Mouse (Mus musculus) ES-Bruce4 (cell line): Measurements from ENCODE around the gene Cst3. TPM values are rescaled to one million over a fixed set of nuclear protein-coding genes. Genes with fewer than 3 reads are reported as not detected.

Source experiments
- H3K27ac ChIP-seq: 2 replicates; pipeline ENCODE4 v1.5.1; 2012; ENCODE audit warnings: low read length, inconsistent platforms; ENCODE audit not compliant: insufficient read depth
- H3K27me3 ChIP-seq: 2 replicates; pipeline ENCODE4 v1.6.1; 2012; ENCODE audit warnings: mild to moderate bottlenecking, low read length, inconsistent platforms; ENCODE audit not compliant: control insufficient read depth, poor library complexity, insufficient read depth, severe bottlenecking
- H3K36me3 ChIP-seq: 2 replicates; pipeline ENCODE4 v1.6.1; 2012; ENCODE audit warnings: inconsistent platforms, mild to moderate bottlenecking, low read length, moderate library complexity; ENCODE audit not compliant: control insufficient read depth, poor library complexity, insufficient read depth, severe bottlenecking
- H3K4me1 ChIP-seq: one replicate; pipeline ENCODE4 v1.8.1; 2011; ENCODE audit warnings: low read length; ENCODE audit not compliant: control insufficient read depth, insufficient read depth
- H3K4me3 ChIP-seq: 2 replicates; pipeline ENCODE4 v1.5.1; 2011; ENCODE audit warnings: low read depth, mild to moderate bottlenecking, low read length
- H3K9ac ChIP-seq: 2 replicates; pipeline ENCODE4 v1.6.1; 2012; ENCODE audit warnings: low read depth, mild to moderate bottlenecking, inconsistent platforms; ENCODE audit not compliant: poor library complexity, severe bottlenecking
- H3K9me3 ChIP-seq: replicated peaks from 2 replicates; pipeline ENCODE4 v1.6.1; 2012; ENCODE audit warnings: mild to moderate bottlenecking, low read length, inconsistent platforms; ENCODE audit not compliant: control insufficient read depth, poor library complexity, insufficient read depth, severe bottlenecking
- CTCF ChIP-seq: IDR thresholded peaks from one replicate; pipeline ENCODE4 v1.8.1; 2011; ENCODE audit warnings: low read depth, low read length
- EP300 ChIP-seq: IDR thresholded peaks from 2 replicates; pipeline ENCODE4 v1.6.1; 2011; ENCODE audit warnings: low read depth, low read length; ENCODE audit not compliant: insufficient read depth
- POLR2A ChIP-seq: IDR thresholded peaks from one replicate; pipeline ENCODE4 v1.8.1; 2011; ENCODE audit warnings: low read length; ENCODE audit not compliant: insufficient read depth
- polyA plus RNA-seq: library from polyadenylated mRNA; stranded (reverse); fragments of >200 nt; gene quantifications from 2 replicates; pipeline ENCODE4 v1.2.4, GENCODE M21; 2011; ENCODE audit warnings: low read depth; ENCODE audit not compliant: missing spikeins, insufficient read depth, insufficient read length

Gene Cst3
- polyA plus RNA-seq, 1 experiment = 318 TPM

DNA sequence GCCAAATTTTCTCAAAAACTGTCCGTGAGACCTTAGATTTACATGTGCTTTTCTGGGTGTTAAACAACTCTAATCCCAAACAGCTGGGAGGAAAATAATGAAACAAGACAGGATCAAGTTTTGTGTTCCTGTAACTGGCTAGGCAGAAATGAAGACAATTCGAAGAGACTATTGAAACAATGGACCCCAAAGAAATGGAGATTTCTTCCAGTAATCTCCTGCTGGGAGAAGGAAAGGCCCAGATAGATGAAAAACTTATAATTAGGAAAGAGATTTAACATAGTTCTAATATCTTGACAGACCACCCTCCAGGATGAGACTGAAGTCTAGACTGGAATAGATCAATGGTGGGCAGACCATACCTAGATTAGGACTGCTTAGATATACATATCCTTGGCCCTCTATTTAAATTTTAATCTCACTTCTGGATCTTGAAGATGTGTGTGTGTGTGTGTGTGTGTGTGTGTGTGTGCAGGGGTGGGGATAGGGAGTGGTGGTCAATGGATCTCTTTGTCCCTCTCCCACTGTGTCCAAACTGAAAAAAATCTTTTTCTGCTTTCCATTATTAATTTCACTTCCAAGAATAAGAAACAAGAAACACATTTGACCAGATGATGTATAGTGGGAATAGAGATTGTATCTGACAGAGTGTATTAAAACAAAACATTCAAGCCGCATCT is 14.0 kb upstream of the Cst3 start:
- Histone ChIP-seq H3K9me3 (no peaks in the 10 kb centered on the region), H3K36me3 (no peaks in the 10 kb centered on the region), H3K27me3 (no peaks in the 10 kb centered on the region), H3K4me3 (no peak overlapping the region), H3K4me1 (no peaks in the 10 kb centered on the region), H3K27ac (no peak overlapping the region), H3K9ac (no peak overlapping the region)
- no peak for TF ChIP-seq CTCF
- no peak for TF ChIP-seq POLR2A
- no peak for TF ChIP-seq EP300

- H3K27me3 ChIP-seq = no peaks in the 10 kb centered on the region
- no peak overlapping the region for H3K9ac ChIP-seq
- no peak overlapping the region for H3K27ac ChIP-seq
- no peak overlapping the region for H3K4me3 ChIP-seq
- H3K4me1 ChIP-seq = no peaks in the 10 kb centered on the region
- H3K36me3 ChIP-seq = no peaks in the 10 kb centered on the region
- no peak for TF ChIP-seq CTCF
- TF ChIP-seq POLR2A = no peak
- no peak for TF ChIP-seq EP300
- no peaks in the 10 kb centered on the region for H3K9me3 ChIP-seq
These were observed 13.4 kb upstream of the Cst3 start for GRCm38 (mm10) chr2:148888872-148889271.

DNA sequence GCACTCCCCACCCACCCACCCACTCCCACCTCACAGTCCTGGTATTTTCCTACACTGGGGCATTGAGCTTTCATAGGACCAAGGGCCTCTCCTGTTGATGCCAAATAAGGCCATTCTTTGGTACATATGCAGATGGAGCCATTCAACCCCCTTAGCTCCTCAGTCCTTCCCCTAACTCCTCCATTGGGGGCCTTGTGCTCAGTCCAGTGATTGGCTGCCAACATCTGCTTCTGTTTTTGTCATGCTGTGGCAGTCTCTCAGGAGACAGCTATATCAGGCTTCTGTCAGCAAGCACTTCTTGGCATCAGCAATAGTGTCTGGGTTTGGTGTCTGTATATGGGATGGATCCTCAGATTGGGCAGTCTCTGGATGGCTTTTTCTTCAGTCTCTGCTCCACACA is 9.2 kb upstream of the Cst3 start:
- Histone ChIP-seq H3K9me3 (no peaks in the 10 kb centered on the region), H3K9ac (no peak overlapping the region), H3K27me3 (no peaks in the 10 kb centered on the region), H3K4me3 (no peak overlapping the region), H3K4me1 (no peaks in the 10 kb centered on the region), H3K36me3 (no peaks in the 10 kb centered on the region), H3K27ac (no peak overlapping the region)
- TF ChIP-seq CTCF (no peak), EP300 (no peak)

DNA sequence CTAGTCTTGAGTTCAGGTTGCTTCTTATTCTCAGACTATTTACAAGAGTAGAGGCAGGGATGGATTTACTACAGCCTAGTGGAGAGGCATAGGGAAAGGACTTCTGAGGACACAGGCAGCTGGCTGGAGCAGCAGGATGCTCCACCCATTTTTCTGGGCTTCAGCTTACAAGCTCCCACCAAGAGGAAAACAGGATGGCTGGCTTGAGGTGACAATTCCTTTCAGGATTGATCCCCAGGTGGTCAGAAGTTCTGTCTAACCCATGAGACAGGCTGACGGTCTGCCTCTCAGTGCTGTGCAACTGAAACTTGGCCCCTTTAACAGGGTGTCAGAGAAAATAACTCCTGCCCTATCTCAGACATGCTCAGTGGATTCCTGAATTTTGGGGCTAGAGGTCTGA is 3.7 kb upstream of the Cst3 start:
- TF ChIP-seq EP300 (no peak), CTCF (no peak), POLR2A (no peak)
- Histone ChIP-seq H3K27ac (peak overlapping the region; percentile 16), H3K36me3 (no peaks in the 10 kb centered on the region), H3K9ac (no peak overlapping the region), H3K4me3 (no peak overlapping the region), H3K27me3 (no peaks in the 10 kb centered on the region), H3K4me1 (peaks cover 2% of the 10 kb centered on the region), H3K9me3 (no peaks in the 10 kb centered on the region)

DNA sequence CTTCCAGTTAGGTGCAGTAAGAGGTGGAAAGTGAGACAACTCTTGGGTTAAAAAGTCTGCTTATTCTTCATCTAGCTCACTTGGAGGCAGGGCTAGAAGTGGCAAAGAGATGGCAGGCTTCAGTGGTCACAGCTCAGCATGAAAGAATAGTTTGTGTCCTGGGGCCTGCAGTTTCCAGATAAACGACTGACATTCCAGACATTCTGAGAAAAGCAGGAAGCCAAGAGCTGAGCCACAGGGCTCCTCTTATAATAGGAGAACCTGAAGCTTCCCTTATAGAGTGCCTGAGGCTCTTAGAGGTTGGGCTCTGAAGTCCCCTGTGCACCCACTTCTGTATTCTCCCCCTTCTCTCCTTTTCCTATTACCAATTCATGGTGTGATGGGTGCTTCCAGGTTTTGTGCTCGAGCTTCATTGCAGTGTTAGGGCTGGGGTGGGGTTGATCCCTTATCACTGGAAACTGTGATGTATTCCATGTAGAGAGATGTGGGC is 3.2 kb upstream of the Cst3 start:
- no peaks in the 10 kb centered on the region for H3K27me3 ChIP-seq
- no peaks in the 10 kb centered on the region for H3K36me3 ChIP-seq
- no peak overlapping the region for H3K9ac ChIP-seq
- no peaks in the 10 kb centered on the region for H3K9me3 ChIP-seq
- H3K4me3 ChIP-seq = no peak overlapping the region
- peaks cover 2% of the 10 kb centered on the region for H3K4me1 ChIP-seq
- TF ChIP-seq POLR2A (no peak), CTCF (no peak), EP300 (no peak)
- H3K27ac ChIP-seq = peak overlapping the region; percentile 57

- Histone ChIP-seq H3K4me3 (no peak overlapping the region), H3K27me3 (no peaks in the 10 kb centered on the region), H3K36me3 (peaks cover 10% of the 10 kb centered on the region; the same call in 1 of the 2 replicates), H3K9ac (no peak overlapping the region), H3K9me3 (no peaks in the 10 kb centered on the region), H3K27ac (no peak overlapping the region), H3K4me1 (peaks cover 4% of the 10 kb centered on the region)
- TF ChIP-seq POLR2A (no peak), EP300 (no peak), CTCF (no peak)
These were observed 1.7 kb upstream of the Cst3 start for GRCm38 (mm10) chr2:148877016-148877770.
